8 mouse cellular contexts compared by ENCODE assay signal in genomic region chr11:51649889-51650199, GRCm38 (mm10). TPM values are rescaled to one million over a fixed set of nuclear protein-coding genes. Genes with fewer than 3 reads are reported as not detected.
A peak's percentile ranks its signal among the peaks of the same experiment; 100 is the strongest.
DNase-seq lines count a peak whose midpoint lies in the region; ATAC-seq and TF ChIP-seq lines count a peak whose summit lies in the region.

No protein-coding gene starts in this region.

- 0 out of 2 replicates have a peak, but pooled peaks have one; percentile 19 for ATAC-seq in kidney, embryonic 15.5 days (replicated peaks; ENCODE audit: low FRiP score)
- peak; percentile 41 for ATAC-seq in activated CD4-positive, CD25-positive, alpha-beta regulatory T cell, adult 4 months
- ATAC-seq in heart, embryonic 16.5 days (replicated peaks; ENCODE audit: extremely low read depth, insufficient read depth, low FRiP score) = no peak
- no peak for ATAC-seq in lung, embryonic 15.5 days (ENCODE audit: borderline replicate concordance, extremely low read depth, low FRiP score, low TSS enrichment)

- TF ChIP-seq CTCF in small intestine, adult 2 months (IDR thresholded peaks at IDR 0.05; ENCODE audit: extremely low read depth, insufficient read length, insufficient replicate concordance, low read depth, low read length) = no peak

- peak overlapping the region; percentile 68 for H3K9ac ChIP-seq in kidney, embryonic 15.5 days
- peak overlapping the region; percentile 73 for H3K9ac ChIP-seq in heart, embryonic 16.5 days (ENCODE audit: low read length)
- H3K9ac ChIP-seq in lung, embryonic 15.5 days = peak overlapping the region; percentile 66

- peak overlapping the region; percentile 83; the same call in 1 of the 2 replicates for H3K27ac ChIP-seq in kidney, embryonic 15.5 days
- peak overlapping the region; percentile 40 for H3K27ac ChIP-seq in heart, embryonic 16.5 days (ENCODE audit: low read length)
- peak overlapping the region; percentile 66 for H3K27ac ChIP-seq in lung, embryonic 15.5 days
- 0 out of 2 replicates have a peak overlapping the region, but pooled peaks have one; percentile 53 for H3K27ac ChIP-seq in small intestine, adult 2 months (ENCODE audit: insufficient read depth, low read depth, low read length)

- peak overlapping the region; percentile 61 for H3K4me3 ChIP-seq in kidney, embryonic 15.5 days (replicated peaks)
- H3K4me3 ChIP-seq in heart, embryonic 16.5 days (ENCODE audit: low read length) = peak overlapping the region; percentile 65
- H3K4me3 ChIP-seq in lung, embryonic 15.5 days = peak overlapping the region; percentile 65
- H3K4me3 ChIP-seq in small intestine, adult 2 months (ENCODE audit: low read depth, low read length) = peak overlapping the region; percentile 93

- H3K4me2 ChIP-seq in kidney, embryonic 15.5 days = peak overlapping the region; percentile 97
- H3K4me2 ChIP-seq in heart, embryonic 16.5 days (ENCODE audit: low read depth, low read length) = peak overlapping the region; percentile 87
- peak overlapping the region; percentile 92 for H3K4me2 ChIP-seq in lung, embryonic 15.5 days

- 2% methylated on average over 7 of the region's 7 CpGs for WGBS in kidney, embryonic 15.5 days
- 5% methylated on average over 7 of the region's 7 CpGs for WGBS in heart, embryonic 16.5 days
- 3% methylated on average over 7 of the region's 7 CpGs for WGBS in lung, embryonic 15.5 days
- 9% methylated on average over 7 of the region's 7 CpGs for WGBS in small intestine, adult 2 months

- no peak for DNase-seq in kidney, postnatal 14 days
- DNase-seq in urinary bladder, postnatal 25 days (ENCODE audit: low spot score) = no peak
- DNase-seq in ovary, postnatal 10 days (ENCODE audit: low spot score) = no peak

- peaks cover 14% of the 10 kb centered on the region for H3K36me3 ChIP-seq in kidney, embryonic 15.5 days
- 0 out of 2 replicates have a peak, but pooled peaks cover 2% of the 10 kb centered on the region for H3K36me3 ChIP-seq in heart, embryonic 16.5 days (ENCODE audit: control insufficient read depth, insufficient read depth)
- H3K36me3 ChIP-seq in lung, embryonic 15.5 days = peaks cover 2% of the 10 kb centered on the region; the same call in 1 of the 2 replicates
- H3K36me3 ChIP-seq in small intestine, adult 2 months (ENCODE audit: control insufficient read depth, insufficient read depth, low read length) = peaks cover 2% of the 10 kb centered on the region; the same call in 1 of the 2 replicates

- no peaks in the 10 kb centered on the region for H3K9me3 ChIP-seq in kidney, embryonic 15.5 days (replicated peaks)
- no peaks in the 10 kb centered on the region for H3K9me3 ChIP-seq in heart, embryonic 16.5 days (replicated peaks; ENCODE audit: control insufficient read depth, low read length)
- no peaks in the 10 kb centered on the region for H3K9me3 ChIP-seq in lung, embryonic 15.5 days

- H3K27me3 ChIP-seq in kidney, embryonic 15.5 days = no peaks in the 10 kb centered on the region
- H3K27me3 ChIP-seq in heart, embryonic 16.5 days (ENCODE audit: control insufficient read depth, insufficient read depth, low read length) = no peaks in the 10 kb centered on the region
- peaks cover 3% of the 10 kb centered on the region; the same call in 1 of the 2 replicates for H3K27me3 ChIP-seq in lung, embryonic 15.5 days
- no peaks in the 10 kb centered on the region for H3K27me3 ChIP-seq in small intestine, adult 2 months (ENCODE audit: control insufficient read depth, insufficient read depth, low read length)

- no peak for TF ChIP-seq POLR2A in small intestine, adult 2 months (IDR thresholded peaks at IDR 0.05; ENCODE audit: low read depth, low read length)

- H3K4me1 ChIP-seq in kidney, embryonic 15.5 days = peaks cover 60% of the 10 kb centered on the region
- H3K4me1 ChIP-seq in heart, embryonic 16.5 days (ENCODE audit: control insufficient read depth, insufficient read depth, low read length) = peaks cover 33% of the 10 kb centered on the region
- H3K4me1 ChIP-seq in lung, embryonic 15.5 days = peaks cover 37% of the 10 kb centered on the region
- peaks cover 13% of the 10 kb centered on the region for H3K4me1 ChIP-seq in small intestine, adult 2 months (ENCODE audit: control insufficient read depth, insufficient read depth, insufficient read length, low read length)

RNA-seq across cellular contexts. Expression of gene N4bp3, which starts 0.8 kb away (rescaled TPM):
- polyA plus RNA-seq in kidney, embryonic 15.5 days (2015; fragmentation: Nextera tagmentation; extraction: Ambion mirVana) = 27.8 and 32.1 TPM in 2 replicates
- 1 to 10 TPM; 1.7 to 2.1 TPM for polyA plus RNA-seq in activated CD4-positive, CD25-positive, alpha-beta regulatory T cell, adult 4 months (2017; shearing (Covaris generic))
- 21.6 and 25.8 TPM in 2 replicates for polyA plus RNA-seq in heart, embryonic 16.5 days (2015; fragmentation: Nextera tagmentation; extraction: Ambion mirVana)
- 46.2 and 46.6 TPM in 2 replicates for polyA plus RNA-seq in lung, embryonic 15.5 days (2015; fragmentation: Nextera tagmentation; extraction: Ambion mirVana)
- 2.5 and 5.0 TPM in 2 replicates for polyA plus RNA-seq in small intestine, adult 2 months (2012; rRNA removed)

RNA-seq across cellular contexts. Expression of gene D930048N14Rik, which starts 0.9 kb away (rescaled TPM):
- 3.4 and 3.8 TPM in 2 replicates for polyA plus RNA-seq in kidney, embryonic 15.5 days (2015; fragmentation: Nextera tagmentation; extraction: Ambion mirVana)
- 1 to 10 TPM in 1 of 2 experiments, under 1 TPM in 1; 0.60 to 1.1 TPM for polyA plus RNA-seq in activated CD4-positive, CD25-positive, alpha-beta regulatory T cell, adult 4 months (2017; shearing (Covaris generic))
- 1.3 and 1.9 TPM in 2 replicates for polyA plus RNA-seq in heart, embryonic 16.5 days (2015; fragmentation: Nextera tagmentation; extraction: Ambion mirVana)
- 2.7 and 3.9 TPM in 2 replicates for polyA plus RNA-seq in lung, embryonic 15.5 days (2015; fragmentation: Nextera tagmentation; extraction: Ambion mirVana)
- polyA plus RNA-seq in small intestine, adult 2 months (2012; rRNA removed) = 2.4 and 3.1 TPM in 2 replicates

RNA-seq across cellular contexts. Expression of gene Rmnd5b, which starts 14.1 kb away (rescaled TPM):
- 43.1 and 44.0 TPM in 2 replicates for polyA plus RNA-seq in kidney, embryonic 15.5 days (2015; fragmentation: Nextera tagmentation; extraction: Ambion mirVana)
- polyA plus RNA-seq in activated CD4-positive, CD25-positive, alpha-beta regulatory T cell, adult 4 months (2017; shearing (Covaris generic)) = 10 to 100 TPM; 33.3 to 38.6 TPM
- polyA plus RNA-seq in heart, embryonic 16.5 days (2015; fragmentation: Nextera tagmentation; extraction: Ambion mirVana) = 37.1 and 38.2 TPM in 2 replicates
- 43.7 and 43.8 TPM in 2 replicates for polyA plus RNA-seq in lung, embryonic 15.5 days (2015; fragmentation: Nextera tagmentation; extraction: Ambion mirVana)
- polyA plus RNA-seq in small intestine, adult 2 months (2012; rRNA removed) = 36.0 and 45.9 TPM in 2 replicates

RNA-seq across cellular contexts. Expression of gene Nhp2, which starts 30.3 kb away (rescaled TPM):
- 163 and 169 TPM in 2 replicates for polyA plus RNA-seq in kidney, embryonic 15.5 days (2015; fragmentation: Nextera tagmentation; extraction: Ambion mirVana)
- 100 to 1,000 TPM; 128 to 145 TPM for polyA plus RNA-seq in activated CD4-positive, CD25-positive, alpha-beta regulatory T cell, adult 4 months (2017; shearing (Covaris generic))
- 77.9 and 88.1 TPM in 2 replicates for polyA plus RNA-seq in heart, embryonic 16.5 days (2015; fragmentation: Nextera tagmentation; extraction: Ambion mirVana)
- 126 and 144 TPM in 2 replicates for polyA plus RNA-seq in lung, embryonic 15.5 days (2015; fragmentation: Nextera tagmentation; extraction: Ambion mirVana)
- 33.8 and 45.0 TPM in 2 replicates for polyA plus RNA-seq in small intestine, adult 2 months (2012; rRNA removed)

RNA-seq across cellular contexts. Expression of gene 0610009B22Rik, which starts 38.8 kb away (rescaled TPM):
- polyA plus RNA-seq in kidney, embryonic 15.5 days (2015; fragmentation: Nextera tagmentation; extraction: Ambion mirVana) = 107 and 118 TPM in 2 replicates
- 10 to 100 TPM; 19.5 to 25.1 TPM for polyA plus RNA-seq in activated CD4-positive, CD25-positive, alpha-beta regulatory T cell, adult 4 months (2017; shearing (Covaris generic))
- 66.3 and 75.5 TPM in 2 replicates for polyA plus RNA-seq in heart, embryonic 16.5 days (2015; fragmentation: Nextera tagmentation; extraction: Ambion mirVana)
- 98.9 and 99.4 TPM in 2 replicates for polyA plus RNA-seq in lung, embryonic 15.5 days (2015; fragmentation: Nextera tagmentation; extraction: Ambion mirVana)
- 1.4 and 3.0 TPM in 2 replicates for polyA plus RNA-seq in small intestine, adult 2 months (2012; rRNA removed)

Comparison
In these comparisons a context has a peak if more than half of its experiments do, and no peak if none do; other contexts are left out.
1. ATAC-seq: peak in kidney, embryonic 15.5 days (single experiment) and activated CD4-positive, CD25-positive, alpha-beta regulatory T cell, adult 4 months (single experiment); none in heart, embryonic 16.5 days (single experiment) and lung, embryonic 15.5 days (single experiment).
2. Peak in every context shown above with its lines, with median percentiles within 50 percentile points of each other: H3K27ac ChIP-seq, H3K4me2 ChIP-seq, H3K4me3 ChIP-seq and H3K9ac ChIP-seq.